Mouse (Mus musculus) E14TG2a.4 (cell line): Measurements from ENCODE around the gene Cspg5.
A peak's percentile ranks its signal among the peaks of the same experiment; 100 is the strongest.

Experiments used
- H3K27me3 ChIP-seq: 2 replicates; pipeline ENCODE4 v1.6.1; 2014; ENCODE audit warnings: low read length, control low read depth; ENCODE audit not compliant: insufficient read depth
- H3K36me3 ChIP-seq: 2 replicates; pipeline ENCODE4 v1.6.1; 2014; ENCODE audit warnings: low read length, control low read depth; ENCODE audit not compliant: insufficient read depth
- H3K4me1 ChIP-seq: replicated peaks from 2 replicates; pipeline ENCODE4 v1.6.1; 2014; ENCODE audit warnings: low read depth, low read length, control low read depth
- H3K4me3 ChIP-seq: replicated peaks from 2 replicates; pipeline ENCODE4 v1.5.1; 2014; ENCODE audit warnings: mild to moderate bottlenecking, low read length
- H3K9me3 ChIP-seq: 2 replicates; pipeline ENCODE4 v1.6.1; 2014; ENCODE audit warnings: low read length, control low read depth
- CTCF ChIP-seq: conservative IDR thresholded peaks from 2 replicates; pipeline ENCODE4 v1.5.1; 2014; ENCODE audit warnings: low read length
- NANOG ChIP-seq: IDR thresholded peaks from 2 replicates; pipeline ENCODE4 v1.6.1; 2014; ENCODE audit warnings: borderline replicate concordance, low read length, mixed read lengths
- POU5F1 ChIP-seq: IDR thresholded peaks from 2 replicates; pipeline ENCODE4 v1.6.1; 2014; ENCODE audit warnings: low read length, borderline replicate concordance

Cspg5 gene

GRCm38 (mm10) chr9:110243221-110243833 is at the start of gene Cspg5:
TSS of gene Cspg5 (plus strand) at chr9:110243783.
- Histone ChIP-seq H3K4me1 (peaks cover 43% of the 10 kb centered on the region), H3K36me3 (peaks cover 40% of the 10 kb centered on the region), H3K27me3 (peaks cover 11% of the 10 kb centered on the region), H3K4me3 (peak within 1 kb of the TSS; percentile 88), H3K9me3 (no peaks in the 10 kb centered on the region)
- TF ChIP-seq POU5F1 = no peak
- TF ChIP-seq CTCF = no peak
- TF ChIP-seq NANOG = no peak

GRCm38 (mm10) chr9:110199870-110200269 is 43.7 kb upstream of the Cspg5 start:
- no peak overlapping the region for H3K4me3 ChIP-seq
- peaks cover 15% of the 10 kb centered on the region for H3K4me1 ChIP-seq
- no peaks in the 10 kb centered on the region for H3K9me3 ChIP-seq
- TF ChIP-seq CTCF = no peak
- TF ChIP-seq NANOG = no peak
- no peak for TF ChIP-seq POU5F1
- H3K27me3 ChIP-seq = no peaks in the 10 kb centered on the region
- peaks cover 97% of the 10 kb centered on the region for H3K36me3 ChIP-seq

- H3K9me3 ChIP-seq = no peaks in the 10 kb centered on the region
- no peak overlapping the region for H3K4me3 ChIP-seq
- peaks cover 97% of the 10 kb centered on the region for H3K36me3 ChIP-seq
- H3K4me1 ChIP-seq = peaks cover 42% of the 10 kb centered on the region
- H3K27me3 ChIP-seq = no peaks in the 10 kb centered on the region
- TF ChIP-seq NANOG = peak; percentile 99
- no peak for TF ChIP-seq POU5F1
Observed at GRCm38 (mm10) chr9:110205526-110206404, 37.8 kb upstream of the Cspg5 start.

- Histone ChIP-seq H3K36me3 (peaks cover 97% of the 10 kb centered on the region), H3K9me3 (no peaks in the 10 kb centered on the region), H3K4me1 (peaks cover 42% of the 10 kb centered on the region), H3K27me3 (no peaks in the 10 kb centered on the region), H3K4me3 (no peak overlapping the region)
- no peak for TF ChIP-seq NANOG
Observed at GRCm38 (mm10) chr9:110206437-110206836, 37.1 kb upstream of the Cspg5 start.

- Histone ChIP-seq H3K36me3 (peaks cover 97% of the 10 kb centered on the region), H3K4me1 (peaks cover 42% of the 10 kb centered on the region), H3K4me3 (no peak overlapping the region), H3K27me3 (no peaks in the 10 kb centered on the region), H3K9me3 (no peaks in the 10 kb centered on the region)
- TF ChIP-seq CTCF (no peak), POU5F1 (no peak), NANOG (no peak)
Observed at GRCm38 (mm10) chr9:110208265-110208664, 35.3 kb upstream of the Cspg5 start.

- TF ChIP-seq POU5F1 = no peak
- TF ChIP-seq NANOG = no peak
- TF ChIP-seq CTCF = no peak
- Histone ChIP-seq H3K4me3 (no peak overlapping the region), H3K27me3 (no peaks in the 10 kb centered on the region), H3K9me3 (no peaks in the 10 kb centered on the region), H3K36me3 (peaks cover 97% of the 10 kb centered on the region), H3K4me1 (peaks cover 36% of the 10 kb centered on the region)
Observed at GRCm38 (mm10) chr9:110208967-110209366, 34.6 kb upstream of the Cspg5 start.

GRCm38 (mm10) chr9:110224273-110224672 is 19.3 kb upstream of the Cspg5 start:
- TF ChIP-seq CTCF (no peak), NANOG (no peak), POU5F1 (no peak)
- no peaks in the 10 kb centered on the region for H3K9me3 ChIP-seq
- H3K36me3 ChIP-seq = peaks cover 94% of the 10 kb centered on the region
- H3K27me3 ChIP-seq = no peaks in the 10 kb centered on the region
- peaks cover 32% of the 10 kb centered on the region for H3K4me1 ChIP-seq
- no peak overlapping the region for H3K4me3 ChIP-seq

- Histone ChIP-seq H3K36me3 (peaks cover 89% of the 10 kb centered on the region), H3K4me1 (peaks cover 51% of the 10 kb centered on the region), H3K27me3 (no peaks in the 10 kb centered on the region), H3K9me3 (no peaks in the 10 kb centered on the region), H3K4me3 (no peak overlapping the region)
- TF ChIP-seq CTCF = no peak
- no peak for TF ChIP-seq POU5F1
- no peak for TF ChIP-seq NANOG
Observed at GRCm38 (mm10) chr9:110226191-110226590, 17.4 kb upstream of the Cspg5 start.
